Mouse (Mus musculus): ENCODE measurements at regions not wholly inside any gene's neighbourhood (a gene's known extent, or its start where the extent isn't known, plus 50 kb on each side); places are given as distances from the start of the nearest gene placed in this dataset.

- no peak for TF ChIP-seq EP300 (IDR thresholded peaks at IDR 0.05; ENCODE audit: low read depth)
- no peak for TF ChIP-seq CTCF (IDR thresholded peaks at IDR 0.05; ENCODE audit: low read depth)
These were observed 414.4 kb downstream of the 1700017N19Rik start for GRCm38 (mm10) chr10:101004687-101005086.
